Mouse (Mus musculus): ENCODE measurements around the gene Olfr690. TPM values are rescaled to one million over a fixed set of nuclear protein-coding genes. Genes with fewer than 3 reads are reported as not detected.
"Not testable (repeated sequence)": the region's sequence is repeated elsewhere in the genome, so short reads cannot be mapped to it uniquely, and the experiment has no call there.

The Olfr690 gene
- polyA plus RNA-seq (2012; rRNA removed), result 0.30 and 1.3 TPM in 2 replicates

- DNase-seq (ENCODE audit: extremely low spot score in 1 of 2, low spot score in 1 of 2), result no peak
Observed at GRCm38 (mm10) chr7:105334004-105334403, at the start of gene Olfr690. TSS of gene Olfr690 (minus strand) at chr7:105334104.

- DNase-seq (ENCODE audit: extremely low spot score in 1 of 2, low spot score in 1 of 2), result no peak
Observed at GRCm38 (mm10) chr7:105380329-105380728, 46.4 kb upstream of the Olfr690 start.

- no peak for DNase-seq (ENCODE audit: extremely low spot score in 1 of 2, low spot score in 1 of 2)
Observed at GRCm38 (mm10) chr7:105374866-105375265, 41.0 kb upstream of the Olfr690 start, which contains the start of gene Gm5901. TSS of gene Gm5901 (plus strand) at chr7:105375038.

GRCm38 (mm10) chr7:105373976-105374375 is 40.1 kb upstream of the Olfr690 start:
- DNase-seq (ENCODE audit: extremely low spot score in 1 of 2, low spot score in 1 of 2), result peak in 1 of 2 experiments; percentile 28

- DNase-seq (ENCODE audit: extremely low spot score in 1 of 2, low spot score in 1 of 2), result no peak
Observed at GRCm38 (mm10) chr7:105373509-105373908, 39.6 kb upstream of the Olfr690 start.

GRCm38 (mm10) chr7:105372912-105373311 is 39.0 kb upstream of the Olfr690 start:
- DNase-seq (ENCODE audit: extremely low spot score in 1 of 2, low spot score in 1 of 2), result no peak

GRCm38 (mm10) chr7:105368521-105368920 is 34.6 kb upstream of the Olfr690 start:
- no peak for DNase-seq (ENCODE audit: extremely low spot score in 1 of 2, low spot score in 1 of 2)

- DNase-seq (ENCODE audit: extremely low spot score in 1 of 2, low spot score in 1 of 2), result no peak
Observed at GRCm38 (mm10) chr7:105367930-105368329, 34.0 kb upstream of the Olfr690 start, which contains the start of gene Olfr692. TSS of gene Olfr692 (plus strand) at chr7:105368230.

GRCm38 (mm10) chr7:105367268-105367667 is 33.4 kb upstream of the Olfr690 start:
- DNase-seq (ENCODE audit: extremely low spot score in 1 of 2, low spot score in 1 of 2), result no peak

- DNase-seq (ENCODE audit: extremely low spot score in 1 of 2, low spot score in 1 of 2), result no peak
Observed at GRCm38 (mm10) chr7:105361713-105362112, 27.8 kb upstream of the Olfr690 start.

- not testable (repeated sequence) for DNase-seq (ENCODE audit: extremely low spot score in 1 of 2, low spot score in 1 of 2)
Observed at GRCm38 (mm10) chr7:105356487-105356886, 22.6 kb upstream of the Olfr690 start.

- not testable (repeated sequence) for DNase-seq (ENCODE audit: extremely low spot score in 1 of 2, low spot score in 1 of 2)
Observed at GRCm38 (mm10) chr7:105356064-105356463, 22.2 kb upstream of the Olfr690 start.

GRCm38 (mm10) chr7:105342752-105343151 is 8.8 kb upstream of the Olfr690 start:
- no peak for DNase-seq (ENCODE audit: extremely low spot score in 1 of 2, low spot score in 1 of 2)

GRCm38 (mm10) chr7:105342170-105342569 is 8.3 kb upstream of the Olfr690 start, which contains the start of gene Olfr691:
TSS of gene Olfr691 (minus strand) at chr7:105342270.
- no peak for DNase-seq (ENCODE audit: extremely low spot score in 1 of 2, low spot score in 1 of 2)

- no peak for DNase-seq (ENCODE audit: extremely low spot score in 1 of 2, low spot score in 1 of 2)
Observed at GRCm38 (mm10) chr7:105325302-105325701, 8.6 kb downstream of the Olfr690 start.

GRCm38 (mm10) chr7:105310865-105311264 is 23.0 kb downstream of the Olfr690 start, which contains the start of gene Olfr689:
TSS of gene Olfr689 (plus strand) at chr7:105311165.
- no peak for DNase-seq (ENCODE audit: extremely low spot score in 1 of 2, low spot score in 1 of 2)

- DNase-seq (ENCODE audit: extremely low spot score in 1 of 2, low spot score in 1 of 2), result no peak
Observed at GRCm38 (mm10) chr7:105290051-105290450, 43.9 kb downstream of the Olfr690 start.

- no peak for DNase-seq (ENCODE audit: extremely low spot score in 1 of 2, low spot score in 1 of 2)
Observed at GRCm38 (mm10) chr7:105287795-105288194, 46.1 kb downstream of the Olfr690 start, which contains the start of gene Olfr688. TSS of gene Olfr688 (plus strand) at chr7:105288095.

Other genes with a start within 250 kb of the Olfr690 start
- not detected in 2 replicates for gene Olfr680-ps1, start 241.3 kb downstream of the Olfr690 start, polyA plus RNA-seq (2012; rRNA removed)
- gene Olfr681, start 217.3 kb downstream of the Olfr690 start, polyA plus RNA-seq (2012; rRNA removed), result 0.19 TPM in 1 of 2 replicates, not detected in the other
- gene Olfr683, start 187.1 kb downstream of the Olfr690 start, polyA plus RNA-seq (2012; rRNA removed), result 0.15 TPM in 1 of 2 replicates, not detected in the other
- 0.11 TPM in 1 of 2 replicates, not detected in the other for gene Olfr684, start 170.5 kb downstream of the Olfr690 start, polyA plus RNA-seq (2012; rRNA removed)
- gene Olfr685, start 148.1 kb downstream of the Olfr690 start, polyA plus RNA-seq (2012; rRNA removed), result 0.06 TPM in 1 of 2 replicates, not detected in the other
- 0.04 TPM in 1 of 2 replicates, not detected in the other for gene Olfr686, start 126.6 kb downstream of the Olfr690 start, polyA plus RNA-seq (2012; rRNA removed)
- gene Olfr688, start 46.0 kb downstream of the Olfr690 start, polyA plus RNA-seq (2012; rRNA removed), result not detected in 2 replicates
- gene Olfr689, start 22.9 kb downstream of the Olfr690 start, polyA plus RNA-seq (2012; rRNA removed), result not detected in 2 replicates
- 0.44 and 1.2 TPM in 2 replicates for gene Olfr691, start 8.2 kb upstream of the Olfr690 start, polyA plus RNA-seq (2012; rRNA removed)
- not detected in 2 replicates for gene Olfr692, start 34.1 kb upstream of the Olfr690 start, polyA plus RNA-seq (2012; rRNA removed)
- gene Gm5901, start 40.9 kb upstream of the Olfr690 start, polyA plus RNA-seq (2012; rRNA removed), result 0.08 TPM in 1 of 2 replicates, not detected in the other
- 41.3 and 45.9 TPM in 2 replicates for gene Fam160a2, start 66.0 kb upstream of the Olfr690 start, polyA plus RNA-seq (2012; rRNA removed)
- 1.5 and 1.8 TPM in 2 replicates for gene Cnga4, start 70.5 kb upstream of the Olfr690 start, polyA plus RNA-seq (2012; rRNA removed)
- gene Cckbr, start 91.6 kb upstream of the Olfr690 start, polyA plus RNA-seq (2012; rRNA removed), result 72.2 and 80.3 TPM in 2 replicates
- 30.1 and 30.8 TPM in 2 replicates for gene Cavin3, start 148.2 kb upstream of the Olfr690 start, polyA plus RNA-seq (2012; rRNA removed)
- 79.1 and 84.3 TPM in 2 replicates for gene Smpd1, start 220.3 kb upstream of the Olfr690 start, polyA plus RNA-seq (2012; rRNA removed)
- gene Apbb1, start 247.5 kb upstream of the Olfr690 start, polyA plus RNA-seq (2012; rRNA removed), result 480 and 492 TPM in 2 replicates

All from frontal cortex, adult 2 months (tissue).